Mouse (Mus musculus) adrenal gland, adult 2 months (tissue): ENCODE measurements at regions not wholly inside any gene's neighbourhood (a gene's known extent, or its start where the extent isn't known, plus 50 kb on each side); places are given as distances from the start of the nearest gene placed in this dataset.
A peak's percentile ranks its signal among the peaks of the same experiment; 100 is the strongest.

Experiments
- DNase-seq: peaks from one replicate; pipeline ENCODE4 v3.0.0; 2021

DNA sequence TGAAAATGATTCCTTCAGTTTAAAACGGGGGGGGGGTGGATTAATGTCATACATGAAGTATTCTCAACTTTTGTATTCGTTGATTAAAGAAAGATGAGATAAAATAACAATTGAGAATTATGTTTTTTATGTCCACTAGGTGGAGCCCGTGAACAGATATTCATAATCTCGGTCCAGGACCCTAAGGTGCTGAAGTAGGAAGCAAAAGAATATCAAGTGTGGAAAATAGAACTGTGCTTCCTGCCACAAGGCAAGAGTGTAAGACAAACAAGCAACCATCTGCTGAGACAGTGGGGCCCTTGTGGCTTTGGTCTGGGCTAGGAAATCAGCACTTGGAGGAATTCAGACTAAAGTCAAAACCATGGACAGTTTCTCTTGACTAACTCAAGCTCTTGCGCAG lies 50.9 kb upstream of the Kap start:
- DNase-seq, result peak; percentile 6

DNA sequence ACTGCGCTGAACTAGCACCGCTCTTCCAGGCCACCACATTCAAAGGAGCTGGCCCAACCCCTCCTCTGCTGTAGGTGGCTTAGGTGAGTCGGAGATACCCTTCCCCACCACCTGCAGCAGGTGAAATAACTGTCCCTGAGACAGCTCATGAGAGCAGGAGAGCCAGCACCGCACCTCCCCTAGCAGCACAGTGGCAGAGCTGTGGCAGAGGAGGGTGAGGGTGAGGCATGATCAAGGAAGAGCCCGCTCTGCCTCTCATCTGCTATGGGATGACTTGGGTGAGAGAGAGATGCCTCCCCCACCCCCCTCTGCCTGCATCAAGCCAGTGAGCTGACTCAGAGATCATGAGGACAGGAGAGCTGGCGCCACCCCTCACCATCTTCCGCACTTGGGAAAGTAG lies 81.1 kb upstream of the Kap start:
- DNase-seq, result no peak

DNA sequence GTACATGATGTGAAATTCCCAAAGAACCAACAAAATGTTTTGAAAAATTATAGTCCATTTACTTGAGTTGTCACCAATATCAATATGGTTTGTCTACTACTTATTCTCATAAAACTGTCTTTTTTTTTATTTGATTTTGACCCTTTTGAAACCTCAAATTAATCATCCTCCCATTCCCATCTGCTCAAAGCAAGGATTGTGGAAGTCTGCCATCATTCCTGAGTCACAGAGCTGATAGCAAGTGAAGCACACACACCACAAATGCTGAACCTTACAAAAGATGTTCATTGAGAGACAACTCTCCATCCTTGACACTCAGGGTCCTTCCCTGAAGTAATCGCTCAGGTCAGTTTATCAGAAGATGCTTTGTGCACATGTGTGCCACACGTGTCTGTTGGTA lies 82.1 kb upstream of the Kap start:
- DNase-seq, result no peak

DNA sequence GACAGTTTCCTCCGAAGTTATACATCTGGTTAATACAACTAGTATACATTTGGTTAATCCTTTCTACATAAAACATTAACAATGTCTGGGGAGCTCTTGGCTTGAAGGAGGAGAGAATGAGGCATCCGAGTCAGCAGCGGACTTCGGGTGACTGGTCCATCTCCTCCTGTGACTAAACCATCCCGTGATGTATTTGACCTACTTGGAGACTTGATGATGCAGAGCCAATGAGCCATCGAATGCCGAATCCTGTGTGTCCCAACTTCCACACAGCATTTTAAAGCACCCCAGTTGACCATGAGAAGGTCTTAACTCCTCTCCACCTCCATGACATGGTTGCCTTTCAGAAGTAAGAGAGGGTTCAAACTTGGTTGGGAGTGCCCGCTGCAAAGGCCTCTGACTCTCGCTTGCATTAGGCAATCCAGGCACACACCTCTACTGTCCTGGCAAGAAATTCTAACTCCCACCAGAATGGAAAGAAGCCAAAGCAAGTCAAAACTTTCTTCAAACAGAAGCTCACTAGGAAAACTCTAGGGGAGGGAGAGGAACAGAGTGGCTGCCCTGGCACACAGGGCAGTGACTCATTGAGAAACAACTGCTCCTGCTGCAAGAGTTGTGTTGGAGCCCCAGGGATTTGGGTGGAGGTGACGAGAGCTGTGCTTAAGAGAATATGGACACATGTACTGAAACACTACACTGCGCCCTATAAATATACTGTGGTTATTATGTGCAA lies 75.4 kb upstream of the Etv6 start:
- peak; percentile 51 for DNase-seq

DNA sequence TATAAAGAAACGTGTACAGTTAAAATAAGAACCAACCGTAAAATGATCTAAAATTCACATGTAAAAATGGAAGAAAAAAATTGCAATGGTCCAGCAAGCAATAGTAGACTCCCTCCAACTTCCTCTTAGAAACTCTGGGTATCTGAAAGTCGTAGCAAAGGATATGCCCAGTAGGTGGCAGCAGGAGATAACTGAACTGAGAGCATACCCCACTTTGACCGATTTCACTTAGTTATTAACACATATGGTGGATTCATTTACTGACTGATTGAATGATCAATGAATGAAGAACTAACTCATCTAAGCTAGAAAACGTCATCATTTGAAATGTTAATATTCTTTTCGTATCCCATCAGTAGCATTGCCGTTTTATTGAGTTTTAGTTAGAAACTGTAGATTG lies 74.8 kb upstream of the Etv6 start:
- DNase-seq, result peak; percentile 75

DNA sequence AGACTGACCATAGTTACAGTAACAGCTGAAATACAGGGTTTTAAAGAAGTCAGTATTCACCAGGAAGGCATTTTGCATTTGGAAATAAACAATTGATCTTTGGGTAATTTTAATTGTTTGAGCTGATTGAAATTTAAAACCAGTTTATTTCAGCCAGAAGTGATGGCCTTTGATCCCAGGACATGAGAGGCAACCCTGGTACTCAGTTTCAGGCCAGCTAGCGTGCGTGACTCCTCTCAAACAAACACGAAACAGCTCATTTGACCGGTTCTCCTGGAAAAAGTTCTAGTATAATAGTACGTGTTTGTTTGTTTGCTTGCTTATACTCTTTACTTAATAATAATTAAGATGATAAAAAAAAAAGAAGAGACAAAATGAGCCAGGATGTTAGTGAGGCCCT lies 72.9 kb upstream of the Etv6 start:
- DNase-seq, result no peak

DNA sequence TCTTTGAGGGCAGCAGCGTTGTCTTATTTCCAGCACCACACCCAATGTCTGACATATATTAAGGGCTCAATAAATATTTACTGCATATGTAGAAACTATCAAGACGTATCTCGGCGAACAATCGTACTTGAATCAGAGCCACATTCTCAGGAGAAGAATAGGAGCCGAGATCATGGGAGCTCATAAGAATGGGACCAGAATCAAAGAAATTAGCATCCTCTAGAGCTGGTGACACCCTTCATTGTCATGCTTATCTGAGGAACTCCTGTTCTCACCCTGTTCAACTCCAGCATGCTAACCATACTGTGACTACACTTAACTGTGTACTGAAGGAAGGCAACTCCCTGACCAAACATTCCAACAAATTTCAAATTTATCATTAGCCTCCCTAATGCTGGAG lies 72.2 kb upstream of the Etv6 start:
- DNase-seq, result no peak

DNA sequence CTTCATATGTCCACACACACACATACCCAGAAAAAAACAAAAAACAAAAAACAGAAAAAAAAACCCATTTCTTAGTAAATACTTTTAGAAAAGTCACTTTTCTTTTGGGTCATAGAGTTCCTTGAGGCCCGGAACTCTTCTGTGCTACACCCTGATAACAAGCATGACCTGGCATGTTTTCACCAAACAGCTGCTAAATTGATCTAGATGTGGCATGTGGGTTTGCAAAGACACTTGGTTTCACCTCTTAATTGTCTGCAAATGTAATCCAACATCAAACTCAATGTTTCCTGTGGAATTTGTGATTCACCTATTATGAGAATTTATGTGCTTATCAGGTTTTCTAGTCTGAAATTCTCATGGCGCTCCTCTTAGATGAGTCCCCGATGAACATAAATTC lies 68.2 kb upstream of the Etv6 start:
- no peak for DNase-seq

DNA sequence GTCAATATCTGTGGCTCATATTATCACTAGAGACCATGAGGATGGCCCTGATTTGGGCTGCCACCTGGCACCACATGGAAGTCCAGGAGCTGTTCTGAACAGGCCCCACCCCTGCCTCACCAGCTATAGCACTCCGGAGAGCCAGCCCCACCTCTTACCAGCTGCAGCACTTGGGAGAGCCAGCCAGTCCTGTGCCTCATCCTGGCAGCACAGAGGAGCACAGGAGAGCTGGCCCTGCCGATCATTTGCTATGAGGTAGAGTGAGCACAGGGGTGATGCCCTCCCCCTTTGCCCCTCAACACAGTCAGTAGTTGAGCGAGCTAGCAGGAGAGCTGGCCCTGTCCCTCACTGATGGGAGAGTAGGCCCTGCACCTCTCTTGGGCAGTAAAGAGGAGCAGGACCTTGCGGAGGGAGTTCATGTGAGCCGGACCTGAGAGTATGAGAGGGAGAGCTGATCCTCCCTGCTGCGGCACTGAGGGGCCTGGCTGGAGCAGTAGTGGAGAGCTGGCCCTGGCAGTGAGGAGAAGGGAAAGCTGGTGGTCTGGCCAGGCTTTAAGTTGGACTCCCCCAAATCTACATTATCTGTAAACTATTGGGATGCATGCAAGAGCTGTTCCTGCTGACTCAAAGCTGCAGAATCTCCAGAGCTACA lies 63.3 kb upstream of the Etv6 start:
- DNase-seq, result no peak

DNA sequence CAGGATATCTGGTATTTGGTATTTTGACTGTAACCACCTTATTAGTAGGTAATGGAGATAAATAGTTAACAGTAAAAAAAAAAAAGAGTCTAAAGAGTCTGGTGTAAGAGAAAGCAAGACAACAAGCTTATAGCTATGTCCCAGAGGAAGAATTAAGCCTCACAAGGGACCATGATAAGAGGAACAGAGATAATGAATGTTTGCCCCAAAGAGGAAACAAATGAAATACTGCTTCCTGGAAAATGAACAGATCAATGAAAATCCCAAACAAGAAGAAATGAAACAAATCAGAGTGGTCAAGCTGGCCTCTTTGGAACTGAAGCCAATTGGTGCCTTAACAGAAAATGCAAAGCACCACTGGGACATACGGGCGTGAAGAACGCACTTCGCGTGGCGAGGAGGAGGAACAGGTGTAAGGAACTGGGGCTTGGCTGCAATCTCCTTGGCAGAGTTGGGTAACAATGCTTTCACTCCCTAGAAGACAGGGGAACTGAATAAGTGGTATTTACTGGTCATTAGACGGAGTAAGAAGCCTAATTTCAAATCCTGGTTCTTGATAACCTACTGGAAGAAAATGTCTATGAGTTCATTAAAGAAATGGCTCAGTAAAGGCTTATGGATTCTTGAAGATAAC lies 62.2 kb upstream of the Etv6 start:
- no peak for DNase-seq

DNA sequence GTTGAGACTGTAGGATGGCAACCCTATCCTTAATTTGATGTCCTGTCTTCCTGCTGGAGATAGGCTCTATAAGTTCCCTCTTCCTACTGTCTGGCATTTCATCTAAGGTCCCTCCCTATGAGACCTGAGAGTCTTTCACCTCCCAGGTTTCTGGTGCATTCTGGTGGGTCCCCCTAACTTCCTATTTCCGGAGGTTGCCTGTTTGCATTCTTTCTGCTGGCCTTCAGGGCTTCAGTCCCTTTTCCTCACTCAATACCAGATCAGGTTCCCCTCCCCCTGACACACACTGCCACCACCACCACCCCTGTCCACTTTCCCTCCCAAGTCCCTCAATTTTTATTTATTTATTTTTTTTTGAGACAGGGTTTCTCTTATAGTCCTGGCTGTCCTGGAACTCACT lies 59.5 kb upstream of the Etv6 start:
- DNase-seq, result no peak

DNA sequence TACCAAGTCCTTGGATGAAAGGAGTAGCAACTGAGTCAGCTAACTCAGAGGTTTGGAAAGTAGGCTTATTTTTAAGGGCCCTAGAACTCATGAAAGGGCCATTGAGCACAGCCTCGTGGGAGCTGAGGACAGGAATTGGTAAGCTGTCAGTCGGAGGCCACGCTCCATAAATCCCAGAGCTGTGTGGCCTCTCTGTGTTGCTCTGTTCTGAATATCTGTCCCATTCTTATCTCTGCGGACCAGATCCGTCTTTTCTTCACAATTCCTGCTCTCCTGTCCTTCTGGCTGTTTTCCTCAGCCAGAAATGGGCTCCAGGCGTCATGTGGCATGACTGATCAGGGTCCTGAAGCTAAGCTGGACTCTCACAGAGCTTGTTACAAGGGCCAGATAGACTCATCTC lies 58.6 kb upstream of the Etv6 start:
- no peak for DNase-seq

DNA sequence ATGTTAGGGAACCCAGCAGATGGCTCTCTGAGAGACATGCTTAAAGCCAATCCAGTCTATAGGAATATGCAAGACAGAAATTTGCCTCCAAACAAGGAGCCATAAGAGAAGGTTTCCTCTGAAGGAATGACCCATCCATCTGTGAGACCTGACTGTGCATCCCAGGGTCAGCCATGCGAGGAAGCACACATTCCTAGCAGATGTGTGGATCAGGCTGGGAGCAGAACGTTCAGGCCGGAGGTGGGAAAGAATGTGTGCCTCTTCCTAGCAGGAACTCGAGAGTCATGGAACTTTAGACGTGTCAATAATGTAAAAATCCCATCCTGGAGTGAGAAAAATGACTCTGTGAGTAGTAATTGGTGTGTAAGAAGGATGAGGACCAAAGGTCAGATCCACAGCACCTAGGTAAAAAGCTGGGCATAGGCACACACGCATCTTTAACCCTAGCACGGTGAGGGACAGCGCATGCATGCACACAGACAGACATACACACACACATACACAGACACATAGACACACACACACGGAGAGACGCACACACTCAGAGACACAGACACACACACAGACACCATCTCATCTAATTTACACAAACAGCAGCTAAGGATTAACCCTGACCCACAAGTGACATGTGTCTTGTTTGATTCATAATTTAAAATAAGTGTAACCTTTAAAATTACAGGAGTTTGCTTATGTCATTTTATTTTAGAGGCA lies 51.5 kb upstream of the Etv6 start:
- DNase-seq, result no peak

DNA sequence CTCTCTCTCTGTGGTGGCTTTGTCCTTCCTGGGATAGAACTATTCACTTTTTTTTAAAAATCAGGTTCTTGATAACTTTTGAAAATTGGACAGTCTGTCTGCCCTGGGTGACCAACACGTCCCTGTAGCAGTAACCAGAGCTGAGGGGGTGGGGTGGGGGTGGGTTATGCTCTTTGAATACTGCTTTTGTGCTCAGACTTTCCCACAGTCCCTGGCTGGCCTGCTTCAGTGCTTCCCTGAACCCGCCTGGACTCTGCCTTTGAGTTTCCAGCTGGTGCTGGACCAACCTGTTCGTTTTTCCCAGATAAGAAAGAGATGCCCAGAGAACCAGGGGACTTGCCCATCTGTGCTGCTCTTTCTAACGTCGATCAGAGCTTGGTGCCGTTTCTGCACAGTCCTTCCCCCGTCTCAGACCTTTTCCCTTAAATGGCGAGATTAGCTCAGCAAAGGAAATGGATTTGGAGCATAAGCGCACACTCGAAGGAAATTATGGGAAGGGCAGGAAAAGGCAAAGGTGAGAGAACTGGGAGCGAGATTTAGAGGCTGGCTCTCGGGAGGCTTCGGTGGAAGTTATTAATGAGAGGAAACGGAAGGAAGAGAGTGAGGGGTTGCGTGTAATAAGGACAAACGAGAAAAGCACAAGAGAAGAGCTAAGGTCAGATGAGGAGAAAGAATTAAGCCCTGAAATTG lies 50.7 kb upstream of the Etv6 start:
- peak; percentile 11 for DNase-seq
